Mouse (Mus musculus) C2C12 (cell line): Measurements from ENCODE around the gene Spi1. TPM values are rescaled to one million over a fixed set of nuclear protein-coding genes. Genes with fewer than 3 reads are reported as not detected.

Experiments
- H3K27me3 ChIP-seq: one replicate; pipeline ENCODE4 v1.6.1; 2011; ENCODE audit not compliant: control insufficient read depth, insufficient read depth, insufficient read length
- H3K36me3 ChIP-seq: one replicate; pipeline ENCODE4 v1.6.1; 2011; ENCODE audit not compliant: control insufficient read depth, insufficient read depth
- H3K4me3 ChIP-seq: one replicate; pipeline ENCODE4 v1.5.1; 2011; ENCODE audit warnings: mild to moderate bottlenecking, control low read depth; ENCODE audit not compliant: poor library complexity, insufficient read depth, severe bottlenecking
- H3K79me2 ChIP-seq: one replicate; pipeline ENCODE4 v1.6.1; 2011; ENCODE audit not compliant: control insufficient read depth, insufficient read depth
- H3K79me3 ChIP-seq: one replicate; pipeline ENCODE4 v1.6.1; 2011; ENCODE audit warnings: low read depth, control low read depth
- H3ac ChIP-seq: one replicate; pipeline ENCODE3; 2011; ENCODE audit warnings: low read depth; ENCODE audit not compliant: control insufficient read depth, insufficient read length
- CEBPB ChIP-seq: IDR thresholded peaks from one replicate; pipeline ENCODE4 v1.6.1; 2011; ENCODE audit warnings: low read depth, mild to moderate bottlenecking, control low read depth, moderate library complexity
- CTCF ChIP-seq: IDR thresholded peaks from one replicate; pipeline ENCODE4 v1.5.1; 2011; ENCODE audit not compliant: control insufficient read depth, insufficient read depth, insufficient read length
- FOSL1 ChIP-seq: IDR thresholded peaks from one replicate; pipeline ENCODE4 v1.8.0; 2011; ENCODE audit warnings: mild to moderate bottlenecking, low read length; ENCODE audit not compliant: poor library complexity, insufficient read depth, severe bottlenecking
- MAX ChIP-seq: IDR thresholded peaks from one replicate; pipeline ENCODE4 v1.6.1; 2011; ENCODE audit warnings: mild to moderate bottlenecking, control low read depth
- MYOD1 ChIP-seq: IDR thresholded peaks from one replicate; pipeline ENCODE4 v1.6.1; 2011; ENCODE audit warnings: low read depth; ENCODE audit not compliant: control insufficient read depth, insufficient read length
- MYOG ChIP-seq: IDR thresholded peaks from one replicate; pipeline ENCODE4 v1.6.1; 2011; ENCODE audit not compliant: control insufficient read depth, insufficient read length; ENCODE audit errors: extremely low read depth
- USF1 ChIP-seq: IDR thresholded peaks from one replicate; pipeline ENCODE4 v1.6.1; 2011; ENCODE audit warnings: low read depth, mild to moderate bottlenecking, control low read depth, moderate library complexity
- polyA plus RNA-seq: library from polyadenylated mRNA; unstranded; fragments of >200 nt; fragmentation: generic; extraction: Trizol; gene quantifications from one replicate; pipeline ENCODE4 v1.2.1, GENCODE M21; 2012; ENCODE audit warnings: missing spikeins

Spi1 gene
- polyA plus RNA-seq, 1 experiment, result not detected

- TF ChIP-seq MYOD1 (no peak), FOSL1 (no peak), CEBPB (no peak), USF1 (no peak), MYOG (no peak), MAX (no peak), CTCF (no peak)
- peaks cover 67% of the 10 kb centered on the region for H3K27me3 ChIP-seq
- no peaks in the 10 kb centered on the region for H3K79me3 ChIP-seq
Observed at GRCm38 (mm10) chr2:91120261-91120671, 38.1 kb downstream of the Spi1 start.

GRCm38 (mm10) chr2:91121011-91121410 lies 38.8 kb downstream of the Spi1 start:
- Histone ChIP-seq H3K4me3 (no peak overlapping the region), H3K36me3 (no peaks in the 10 kb centered on the region), H3ac (no peak overlapping the region), H3K27me3 (peaks cover 74% of the 10 kb centered on the region), H3K79me3 (no peaks in the 10 kb centered on the region), H3K79me2 (no peaks in the 10 kb centered on the region)
- TF ChIP-seq MYOG (no peak), CTCF (no peak), MAX (no peak), CEBPB (no peak)

More at GRCm38 (mm10) chr2:91120261-91120671, 38.1 kb downstream of the Spi1 start:
- Histone ChIP-seq H3ac (no peak overlapping the region), H3K4me3 (no peak overlapping the region), H3K79me2 (no peaks in the 10 kb centered on the region), H3K36me3 (no peaks in the 10 kb centered on the region)

GRCm38 (mm10) chr2:91121497-91121896 lies 39.3 kb downstream of the Spi1 start:
- Histone ChIP-seq H3ac (no peak overlapping the region), H3K27me3 (peaks cover 79% of the 10 kb centered on the region), H3K4me3 (no peak overlapping the region), H3K79me2 (no peaks in the 10 kb centered on the region), H3K79me3 (no peaks in the 10 kb centered on the region), H3K36me3 (no peaks in the 10 kb centered on the region)
- TF ChIP-seq CEBPB (no peak), MYOG (no peak), MYOD1 (no peak), CTCF (no peak), MAX (no peak)

GRCm38 (mm10) chr2:91123521-91123920 lies 41.3 kb downstream of the Spi1 start:
- H3K27me3 ChIP-seq, result peaks cover 76% of the 10 kb centered on the region
- no peaks in the 10 kb centered on the region for H3K36me3 ChIP-seq
- no peak overlapping the region for H3ac ChIP-seq
- H3K4me3 ChIP-seq, result no peak overlapping the region
- H3K79me3 ChIP-seq, result no peaks in the 10 kb centered on the region
- TF ChIP-seq USF1 (no peak), FOSL1 (no peak), MYOD1 (no peak), CEBPB (no peak), MAX (no peak), CTCF (no peak), MYOG (no peak)
- H3K79me2 ChIP-seq, result no peaks in the 10 kb centered on the region

- H3K4me3 ChIP-seq, result no peak overlapping the region
- H3K79me2 ChIP-seq, result no peaks in the 10 kb centered on the region
- no peaks in the 10 kb centered on the region for H3K36me3 ChIP-seq
- no peak overlapping the region for H3ac ChIP-seq
- no peaks in the 10 kb centered on the region for H3K79me3 ChIP-seq
- H3K27me3 ChIP-seq, result peaks cover 74% of the 10 kb centered on the region
- no peak for TF ChIP-seq CTCF
- TF ChIP-seq FOSL1, result no peak
- no peak for TF ChIP-seq CEBPB
Observed at GRCm38 (mm10) chr2:91125101-91125500, 42.9 kb downstream of the Spi1 start.

GRCm38 (mm10) chr2:91128761-91129160 lies 46.6 kb downstream of the Spi1 start:
- Histone ChIP-seq H3ac (no peak overlapping the region), H3K36me3 (no peaks in the 10 kb centered on the region), H3K4me3 (no peak overlapping the region), H3K27me3 (peaks cover 45% of the 10 kb centered on the region), H3K79me3 (no peaks in the 10 kb centered on the region), H3K79me2 (no peaks in the 10 kb centered on the region)
- TF ChIP-seq CTCF (no peak), CEBPB (no peak), USF1 (no peak), MAX (no peak), MYOG (no peak), FOSL1 (no peak), MYOD1 (no peak)
